Mouse (Mus musculus) heart, postnatal 0 days (tissue): ENCODE data around the gene Plxna4. TPM values are rescaled to one million over a fixed set of nuclear protein-coding genes. Genes with fewer than 3 reads are reported as not detected.

Experiments used
- ATAC-seq: fragments of 200-750 bp; cut with Nextera tagmentation; 2 replicates; pipeline ENCODE4 v1.8.0; 2017; ENCODE audit warnings: low read depth, moderate number of reproducible peaks, moderate library complexity; ENCODE audit not compliant: insufficient read depth
- DNase-seq: peaks from one replicate; pipeline ENCODE4 v3.0.0-alpha.2; 2016; ENCODE audit warnings: low spot score
- H3K27ac ChIP-seq: fragments of 300-500 bp; sonication (generic); 2 replicates; pipeline ENCODE4 v1.5.1; 2014; ENCODE audit warnings: low read depth, mild to moderate bottlenecking
- H3K27me3 ChIP-seq: fragments of 300-500 bp; sonication (generic); 2 replicates; pipeline ENCODE4 v1.6.1; 2014; ENCODE audit warnings: low read length, mixed read lengths; ENCODE audit not compliant: control insufficient read depth, insufficient read depth
- H3K36me3 ChIP-seq: fragments of 300-500 bp; sonication (generic); replicated peaks from 2 replicates; pipeline ENCODE4 v1.6.1; 2014; ENCODE audit warnings: low read length, mixed read lengths; ENCODE audit not compliant: control insufficient read depth, insufficient read depth
- H3K4me1 ChIP-seq: fragments of 300-500 bp; sonication (generic); 2 replicates; pipeline ENCODE4 v1.6.1; 2014; ENCODE audit warnings: antibody characterized with exemption; ENCODE audit not compliant: control insufficient read depth, insufficient read depth
- H3K4me2 ChIP-seq: fragments of 300-500 bp; sonication (generic); 2 replicates; pipeline ENCODE4 v1.6.1; 2014; ENCODE audit warnings: low read depth, mild to moderate bottlenecking, low read length, moderate library complexity
- H3K4me3 ChIP-seq: fragments of 300-500 bp; sonication (generic); 2 replicates; pipeline ENCODE4 v1.5.1; 2014; ENCODE audit warnings: low read depth, low read length
- H3K9ac ChIP-seq: fragments of 300-500 bp; sonication (generic); replicated peaks from 2 replicates; pipeline ENCODE4 v1.6.1; 2014; ENCODE audit warnings: low read depth, low read length, mixed read lengths
- H3K9me3 ChIP-seq: fragments of 300-500 bp; sonication (generic); replicated peaks from 2 replicates; pipeline ENCODE4 v1.6.1; 2016; ENCODE audit warnings: low read length; ENCODE audit not compliant: control insufficient read depth
- CTCF ChIP-seq: IDR thresholded peaks from 2 replicates; pipeline ENCODE4 v1.5.1; 2016; ENCODE audit warnings: antibody characterized with exemption, control low read depth, low read depth
- EP300 ChIP-seq: IDR thresholded peaks from 2 replicates; pipeline ENCODE4 v1.6.1; 2016; ENCODE audit warnings: antibody characterized with exemption, low read depth
- WGBS: fragments of 180-500 bp; shearing (Covaris S2); extraction: QIAGEN DNeasy Blood & Tissue Kit; methylation state at CpG from one replicate; pipeline ENCODE4 v1.1.7; 2014; 5-methylcytosine and 5-hydroxymethylcytosine counted together
- polyA plus RNA-seq: library from polyadenylated mRNA; unstranded; fragments of >200 nt; fragmentation: Nextera tagmentation; extraction: Ambion mirVana; gene quantifications from 2 replicates; pipeline ENCODE4 v1.2.1, GENCODE M21; 2015
- total RNA-seq: library from RNA; depleted of rRNA; stranded (reverse); fragments of >200 nt; gene quantifications from 2 replicates; pipeline ENCODE4 v1.2.3, GENCODE M21; 2014; ENCODE audit warnings: low replicate concordance

The Plxna4 gene
- total and polyA plus RNA-seq, 2 experiments from 2014 or later, result 3.7 to 19.2 TPM

DNA sequence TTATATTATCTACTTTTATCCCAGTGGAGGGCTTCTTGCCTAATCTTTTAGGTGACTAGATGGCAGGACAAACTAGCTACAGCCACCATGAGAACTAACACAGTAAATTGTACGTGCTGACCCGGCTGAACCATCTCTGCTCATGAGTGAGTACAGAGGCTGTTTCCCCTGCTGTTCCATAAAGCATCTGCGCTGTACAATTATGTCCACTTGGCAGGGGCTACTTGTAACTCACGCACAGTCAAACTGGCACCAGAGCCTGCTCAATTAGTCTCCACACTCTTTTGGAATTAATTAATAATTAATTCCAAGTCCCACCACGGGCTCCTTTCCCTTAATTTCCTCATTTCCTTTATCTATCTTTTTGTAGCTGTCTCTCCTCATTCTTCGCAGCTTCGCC is 335.8 kb downstream of the Plxna4 start:
- Histone ChIP-seq H3K9me3 (no peaks in the 10 kb centered on the region), H3K27me3 (no peaks in the 10 kb centered on the region)
- WGBS, result 86% methylated on average over 7 of the region's 7 CpGs

DNA sequence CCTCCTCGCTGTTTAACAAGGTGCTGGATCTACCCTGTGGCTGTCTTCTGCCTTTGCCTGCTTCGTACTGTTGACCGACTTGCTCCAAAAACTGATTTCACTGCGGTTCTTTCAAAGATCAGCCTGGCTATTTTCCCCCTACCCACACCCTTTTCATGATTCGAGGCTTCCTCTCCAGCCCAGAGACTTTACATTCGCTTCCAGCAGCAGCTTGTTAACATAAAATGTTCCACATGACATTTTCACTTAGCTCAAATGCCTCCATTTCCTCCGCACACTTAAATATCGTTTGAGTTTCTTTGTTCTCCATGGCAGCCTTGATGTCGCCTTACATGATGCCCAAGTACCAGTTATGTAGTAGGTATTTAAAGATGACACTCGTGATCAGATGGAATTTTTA is 336.3 kb downstream of the Plxna4 start:
- ATAC-seq (no peak), DNase-seq (no peak)
- Histone ChIP-seq H3K36me3 (no peaks in the 10 kb centered on the region), H3K4me2 (no peak overlapping the region), H3K9me3 (no peaks in the 10 kb centered on the region), H3K4me1 (no peaks in the 10 kb centered on the region), H3K4me3 (no peak overlapping the region), H3K9ac (no peak overlapping the region), H3K27me3 (no peaks in the 10 kb centered on the region), H3K27ac (no peak overlapping the region)
- 83% methylated on average over 10 of the region's 10 CpGs for whole genome bisulfite sequencing
- TF ChIP-seq CTCF, result no peak
- no peak for TF ChIP-seq EP300

More for the DNA sequence above, 335.8 kb downstream of the Plxna4 start:
- H3K27ac ChIP-seq, result no peak overlapping the region
- H3K9ac ChIP-seq, result no peak overlapping the region
- TF ChIP-seq CTCF (no peak), EP300 (no peak)
- H3K4me1 ChIP-seq, result no peaks in the 10 kb centered on the region
- H3K4me2 ChIP-seq, result no peak overlapping the region
- H3K4me3 ChIP-seq, result no peak overlapping the region
- DNase-seq, result no peak
- H3K36me3 ChIP-seq, result no peaks in the 10 kb centered on the region
- ATAC-seq, result no peak

DNA sequence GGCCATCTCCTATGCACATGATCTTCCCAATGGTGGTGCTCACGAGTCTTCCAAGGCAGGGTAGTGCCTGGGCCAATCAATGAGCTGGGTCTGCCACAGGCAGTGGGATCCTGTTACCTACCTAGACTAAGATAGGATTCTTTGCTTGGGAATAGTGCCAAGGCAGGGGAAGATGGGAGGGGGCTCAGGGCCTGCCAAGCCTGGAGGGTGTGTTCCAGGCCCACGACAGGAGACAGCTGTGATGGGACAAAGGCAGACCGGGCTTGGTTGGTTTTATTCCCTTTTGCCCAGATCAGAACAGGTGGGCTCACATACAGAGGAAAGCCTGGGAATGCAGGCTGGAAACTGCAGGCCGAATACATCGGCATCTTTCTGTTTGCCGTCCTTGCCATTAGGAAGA is 342.0 kb downstream of the Plxna4 start:
- ATAC-seq (no peak), DNase-seq (no peak)
- 58% methylated on average over 6 of the region's 6 CpGs for WGBS
- no peaks in the 10 kb centered on the region for H3K27me3 ChIP-seq
- H3K4me2 ChIP-seq, result no peak overlapping the region
- TF ChIP-seq CTCF (no peak), EP300 (no peak)
- H3K9ac ChIP-seq, result no peak overlapping the region
- peaks cover 7% of the 10 kb centered on the region; the same call in 1 of the 2 replicates for H3K4me1 ChIP-seq
- no peak overlapping the region for H3K27ac ChIP-seq
- H3K4me3 ChIP-seq, result no peak overlapping the region
- H3K36me3 ChIP-seq, result no peaks in the 10 kb centered on the region
- H3K9me3 ChIP-seq, result no peaks in the 10 kb centered on the region

DNA sequence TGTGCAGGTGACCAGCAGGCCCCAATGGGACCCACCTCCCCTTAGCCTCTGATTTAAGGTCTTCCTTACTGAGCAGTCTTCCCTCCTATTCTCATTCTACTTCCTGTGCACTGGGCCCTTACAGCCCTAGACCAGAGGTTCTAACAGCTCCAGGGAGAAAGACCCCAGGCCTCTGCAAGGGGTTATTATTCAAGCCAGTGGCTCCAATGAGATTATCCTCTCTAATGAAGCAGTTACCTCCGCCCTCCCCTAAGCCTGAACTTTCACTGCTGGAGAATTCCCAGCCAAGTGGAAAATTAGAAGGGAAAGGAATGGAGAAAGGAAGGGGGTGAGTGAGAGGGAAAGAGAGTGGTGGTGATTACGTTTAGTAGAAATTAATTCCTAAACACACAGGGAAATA is 345.0 kb downstream of the Plxna4 start:
- Histone ChIP-seq H3K4me2 (no peak overlapping the region), H3K27me3 (no peaks in the 10 kb centered on the region), H3K4me3 (no peak overlapping the region), H3K4me1 (peaks cover 7% of the 10 kb centered on the region; the same call in 1 of the 2 replicates), H3K27ac (no peak overlapping the region), H3K36me3 (0 out of 2 replicates have a peak, but pooled peaks cover 3% of the 10 kb centered on the region), H3K9ac (no peak overlapping the region), H3K9me3 (no peaks in the 10 kb centered on the region)
- no peak for ATAC-seq
- no peak for TF ChIP-seq EP300
- DNase-seq, result no peak
- WGBS, result 82% methylated on average over 2 of the region's 2 CpGs

DNA sequence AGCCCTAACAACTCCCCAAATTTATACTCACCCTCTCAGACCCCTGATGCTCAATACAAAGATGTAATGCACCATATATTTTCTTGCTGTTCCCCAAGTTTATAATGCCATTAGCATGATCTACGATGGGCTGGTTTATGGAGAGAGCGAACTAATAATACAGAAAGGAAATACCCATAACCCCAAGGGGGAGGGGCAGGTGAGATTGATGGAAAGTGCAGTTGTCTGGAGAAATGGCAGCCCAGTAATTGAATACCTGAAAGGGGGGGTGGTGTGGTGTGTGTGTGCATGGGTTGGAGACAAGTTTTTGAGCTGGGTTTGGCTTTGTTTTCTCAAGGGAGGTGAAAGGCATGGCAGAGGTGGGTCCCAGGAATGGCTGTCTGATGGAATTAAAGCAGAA is 356.6 kb downstream of the Plxna4 start:
- WGBS, result 82% methylated on average over 2 of the region's 2 CpGs
- no peak for DNase-seq
- no peak for ATAC-seq
- Histone ChIP-seq H3K27ac (no peak overlapping the region), H3K36me3 (peaks cover 11% of the 10 kb centered on the region; the same call in 1 of the 2 replicates), H3K4me3 (no peak overlapping the region), H3K4me1 (no peaks in the 10 kb centered on the region), H3K9ac (no peak overlapping the region), H3K4me2 (no peak overlapping the region), H3K9me3 (no peaks in the 10 kb centered on the region), H3K27me3 (no peaks in the 10 kb centered on the region)
- no peak for TF ChIP-seq EP300
- no peak for TF ChIP-seq CTCF

DNA sequence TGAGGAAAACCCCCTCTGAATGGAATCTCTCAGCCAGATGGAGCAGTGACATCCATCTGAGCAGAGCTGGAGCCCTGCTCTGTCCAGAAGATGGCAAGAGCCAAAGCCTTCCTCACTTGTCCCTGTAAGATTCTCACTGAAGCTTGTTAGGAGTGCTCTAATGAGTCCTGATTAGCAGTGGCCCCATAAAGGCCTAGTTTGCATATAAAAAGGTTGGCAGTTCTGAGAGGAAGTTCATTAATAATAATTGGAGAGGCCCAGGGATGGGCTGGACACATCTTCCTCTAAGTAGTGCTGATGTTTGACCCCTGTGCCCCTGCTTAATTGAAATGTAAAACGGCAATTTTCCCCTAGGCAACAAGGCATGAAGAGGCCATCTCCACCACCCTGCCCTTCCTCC is 361.4 kb downstream of the Plxna4 start:
- Histone ChIP-seq H3K9me3 (no peaks in the 10 kb centered on the region), H3K4me2 (no peak overlapping the region), H3K4me3 (no peak overlapping the region), H3K27ac (no peak overlapping the region), H3K27me3 (no peaks in the 10 kb centered on the region), H3K36me3 (no peaks in the 10 kb centered on the region), H3K4me1 (no peaks in the 10 kb centered on the region), H3K9ac (no peak overlapping the region)
- ATAC-seq (no peak), DNase-seq (no peak)
- TF ChIP-seq EP300, result no peak
- WGBS, result 74% methylated on average over 1 of the region's 1 CpGs
